Mouse (Mus musculus) CD4-positive naive resting alpha-beta T cell, adult 76 days (primary cell): ENCODE results near the gene Adamts13. TPM values are rescaled to one million over a fixed set of nuclear protein-coding genes. Genes with fewer than 3 reads are reported as not detected.

Source experiments
- total RNA-seq: library from RNA; stranded (reverse); gene quantifications from one replicate; pipeline ENCODE4 v1.2.4, GENCODE M21; 2023

Adamts13 gene
- total RNA-seq: not detected

GRCm38 (mm10) chr2:26973116-26973515, at the start of gene Adamts13:
Adamts13 (plus strand) TSS chr2:26973416.

DNA sequence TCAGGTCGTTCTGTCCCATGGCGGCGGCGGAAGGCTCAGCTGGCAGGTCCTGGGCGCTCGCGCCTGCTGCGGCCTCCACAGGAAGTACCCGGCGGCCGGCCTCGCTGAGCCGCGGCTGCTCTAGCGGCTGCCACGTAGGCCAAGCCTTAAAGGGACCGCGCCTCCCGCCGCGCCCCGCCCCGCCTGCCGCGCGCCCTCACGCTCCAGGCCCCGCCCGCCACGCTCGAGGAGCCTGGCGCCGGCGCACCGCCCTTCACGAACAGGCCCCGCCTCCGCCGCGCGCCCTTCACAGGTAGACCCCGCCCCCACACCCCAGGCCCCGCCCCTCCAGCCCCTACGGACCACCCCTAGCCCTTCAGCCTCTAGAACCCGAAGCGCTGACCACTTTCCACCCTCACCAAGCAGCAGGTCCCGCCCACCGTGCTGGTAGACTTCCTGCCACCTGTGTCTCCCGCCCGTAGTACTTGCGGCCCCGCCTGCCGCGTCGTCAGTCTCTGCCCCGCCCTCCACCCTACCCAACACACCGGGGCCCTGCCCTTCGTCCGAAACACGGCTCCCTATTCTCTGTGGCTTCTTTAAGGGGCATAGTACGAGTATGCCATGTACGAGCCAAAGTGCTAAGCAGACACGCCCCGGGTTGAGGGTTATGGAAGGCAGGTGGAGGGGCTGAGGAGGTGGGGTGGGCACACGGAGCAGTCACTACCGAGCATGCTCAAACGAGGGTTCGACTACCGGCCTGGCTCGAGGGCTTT, 39.7 kb upstream of the Adamts13 start, which contains the start of the genes Surf4 and Stkld1:
TSS of gene Surf4 (minus strand) at position 625 of the 752 bp plus-strand sequence.
TSS of gene Stkld1 (plus strand) at position 744 of the 752 bp plus-strand sequence.

GRCm38 (mm10) chr2:26963923-26964723, 9.1 kb upstream of the Adamts13 start, which contains the start of gene Rexo4:
Rexo4 (minus strand) TSS chr2:26964386.

GRCm38 (mm10) chr2:27009714-27010244, 36.6 kb downstream of the Adamts13 start, which contains the start of gene Cacfd1:
Cacfd1 (plus strand) TSS chr2:27009926.

DNA sequence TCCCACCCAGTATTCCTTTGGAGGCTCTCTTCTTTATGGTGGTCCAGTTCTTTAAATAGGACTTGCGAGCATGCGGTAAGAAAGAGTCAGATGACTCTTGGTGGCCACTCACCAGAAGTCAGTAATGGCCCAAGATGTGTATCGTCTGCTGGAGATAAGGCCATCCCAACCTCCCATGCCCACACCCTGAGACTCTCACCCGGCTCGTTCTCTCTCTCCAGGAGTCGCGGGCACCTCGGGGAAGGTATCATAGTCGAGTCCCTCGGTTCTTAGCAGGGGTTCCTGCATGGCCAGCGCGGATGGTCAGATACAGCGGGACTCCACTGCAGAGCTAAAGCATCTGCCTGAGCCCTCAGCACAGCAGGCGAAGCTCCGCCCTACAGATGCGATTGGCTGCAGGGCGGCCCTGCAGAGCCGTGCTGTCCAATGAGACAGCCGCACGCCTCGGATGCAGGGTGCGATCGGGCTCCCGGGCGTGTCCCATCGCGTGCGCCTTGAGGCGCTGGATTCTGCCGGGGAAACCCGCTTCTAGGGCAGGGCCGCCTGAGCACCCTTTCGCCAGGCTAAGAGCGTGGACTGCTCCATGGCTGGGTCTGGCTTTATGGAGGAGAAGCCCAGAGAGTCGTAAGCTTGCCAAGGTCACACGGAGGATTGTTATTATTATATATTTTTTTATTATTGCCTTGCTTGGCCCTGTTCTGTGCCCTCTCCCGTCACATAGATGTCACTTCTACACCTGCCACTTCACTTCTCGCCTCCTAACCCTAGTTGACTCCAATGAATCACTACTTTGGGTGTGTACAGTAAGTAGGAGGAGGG, 54.6 kb downstream of the Adamts13 start, which contains the start of gene Slc2a6:
TSS of gene Slc2a6 (minus strand) at position 381 of the 819 bp plus-strand sequence.

Other genes starting within 250 kb of the Adamts13 start
- not detected for gene Abo, start 108.4 kb upstream of the Adamts13 start, total RNA-seq
- gene Surf6, start 70.5 kb upstream of the Adamts13 start, total RNA-seq: 62.8 TPM
- 16.6 TPM for gene Med22, start 62.7 kb upstream of the Adamts13 start, total RNA-seq
- 1,114 TPM for gene Rpl7a, start 62.7 kb upstream of the Adamts13 start, total RNA-seq
- 45.4 TPM for gene Surf2, start 57.0 kb upstream of the Adamts13 start, total RNA-seq
- 67.8 TPM for gene Surf1, start 56.9 kb upstream of the Adamts13 start, total RNA-seq
- 85.7 TPM for gene Surf4, start 39.5 kb upstream of the Adamts13 start, total RNA-seq
- gene Stkld1, start 39.4 kb upstream of the Adamts13 start, total RNA-seq: not detected
- gene Rexo4, start 9.0 kb upstream of the Adamts13 start, total RNA-seq: 56.8 TPM
- 27.6 TPM for gene Cacfd1, start 36.5 kb downstream of the Adamts13 start, total RNA-seq
- 1.2 TPM for gene Slc2a6, start 54.6 kb downstream of the Adamts13 start, total RNA-seq
- not detected for gene Mymk, start 98.8 kb downstream of the Adamts13 start, total RNA-seq
- gene Adamtsl2, start 106.0 kb downstream of the Adamts13 start, total RNA-seq: not detected
- not detected for gene Fam163b, start 169.1 kb downstream of the Adamts13 start, total RNA-seq
- not detected for gene Dbh, start 191.8 kb downstream of the Adamts13 start, total RNA-seq